Mouse (Mus musculus) stomach, postnatal 0 days (tissue): ENCODE measurements around the gene 4931409K22Rik.

ENCODE experiments used
- CTCF ChIP-seq: IDR thresholded peaks from 2 replicates; pipeline ENCODE4 v1.5.1; 2016; ENCODE audit warnings: antibody characterized with exemption, low read depth, mild to moderate bottlenecking, moderate library complexity
- EP300 ChIP-seq: optimal IDR thresholded peaks from 2 replicates; pipeline ENCODE3; 2016; ENCODE audit warnings: antibody characterized with exemption

- TF ChIP-seq EP300: no peak
- no peak for TF ChIP-seq CTCF
Measured at GRCm38 (mm10) chr5:24495019-24495418, 61.6 kb downstream of the 4931409K22Rik start.
